Mouse (Mus musculus): Measurements from ENCODE around the gene Borcs8. TPM values are rescaled to one million over a fixed set of nuclear protein-coding genes. Genes with fewer than 3 reads are reported as not detected.
A peak's percentile ranks its signal among the peaks of the same experiment; 100 is the strongest.

Borcs8 gene
- 10 to 100 TPM; 43.9 to 50.8 TPM for total RNA-seq (2021)

GRCm38 (mm10) chr8:70139026-70139857 lies at the start of gene Borcs8, which contains the start of the genes Rfxank and Mef2b:
Gene Borcs8, plus strand, starts transcription at chr8:70139499.
Gene Rfxank, minus strand, starts transcription at chr8:70139154.
Gene Mef2b, plus strand, starts transcription at chr8:70139711.
- DNase-seq, result peak; percentile 97 to 98

- DNase-seq, result no peak
These were observed 46.5 kb upstream of the Borcs8 start for GRCm38 (mm10) chr8:70092786-70093185.

GRCm38 (mm10) chr8:70099276-70099675 lies 40.0 kb upstream of the Borcs8 start:
- no peak for DNase-seq

GRCm38 (mm10) chr8:70100241-70100640 lies 39.1 kb upstream of the Borcs8 start:
- no peak for DNase-seq

- DNase-seq, result no peak
These were observed 34.8 kb upstream of the Borcs8 start for GRCm38 (mm10) chr8:70104506-70104905.

GRCm38 (mm10) chr8:70104922-70105321 lies 34.4 kb upstream of the Borcs8 start:
- no peak for DNase-seq

GRCm38 (mm10) chr8:70110451-70110850 lies 28.8 kb upstream of the Borcs8 start:
- no peak for DNase-seq

GRCm38 (mm10) chr8:70111192-70111795 lies 28.0 kb upstream of the Borcs8 start:
- DNase-seq, result no peak

GRCm38 (mm10) chr8:70112401-70113016 lies 26.8 kb upstream of the Borcs8 start:
- no peak for DNase-seq

GRCm38 (mm10) chr8:70114488-70114887 lies 24.8 kb upstream of the Borcs8 start:
- no peak for DNase-seq

GRCm38 (mm10) chr8:70114892-70115291 lies 24.4 kb upstream of the Borcs8 start:
- no peak for DNase-seq

GRCm38 (mm10) chr8:70117611-70118010 lies 21.7 kb upstream of the Borcs8 start:
- no peak for DNase-seq

GRCm38 (mm10) chr8:70118726-70119700 lies 20.3 kb upstream of the Borcs8 start:
- peak; percentile 54 to 62 for DNase-seq

- DNase-seq, result peak; percentile 88
These were observed 18.6 kb upstream of the Borcs8 start, which contains the start of gene Ncan for GRCm38 (mm10) chr8:70120667-70121066. Gene Ncan, minus strand, starts transcription at chr8:70120873.

- no peak for DNase-seq
These were observed 16.4 kb upstream of the Borcs8 start for GRCm38 (mm10) chr8:70122863-70123262.

- DNase-seq, result no peak
These were observed 14.3 kb upstream of the Borcs8 start for GRCm38 (mm10) chr8:70124992-70125391.

- DNase-seq, result peak; percentile 72 to 76
These were observed 10.9 kb upstream of the Borcs8 start for GRCm38 (mm10) chr8:70128435-70128834.

- peak; percentile 82 to 83 for DNase-seq
These were observed 9.9 kb upstream of the Borcs8 start for GRCm38 (mm10) chr8:70129309-70129952.

- DNase-seq, result no peak
These were observed 9.2 kb upstream of the Borcs8 start for GRCm38 (mm10) chr8:70130066-70130465.

GRCm38 (mm10) chr8:70131166-70131883 lies 8.0 kb upstream of the Borcs8 start, which contains the start of gene Nr2c2ap:
Gene Nr2c2ap, plus strand, starts transcription at chr8:70131333.
- DNase-seq, result peak; percentile 72 to 80

GRCm38 (mm10) chr8:70134086-70134485 lies 5.2 kb upstream of the Borcs8 start:
- DNase-seq, result no peak
